Comparison of ENCODE assay signal across 25 mouse cellular contexts in the genomic region with DNA sequence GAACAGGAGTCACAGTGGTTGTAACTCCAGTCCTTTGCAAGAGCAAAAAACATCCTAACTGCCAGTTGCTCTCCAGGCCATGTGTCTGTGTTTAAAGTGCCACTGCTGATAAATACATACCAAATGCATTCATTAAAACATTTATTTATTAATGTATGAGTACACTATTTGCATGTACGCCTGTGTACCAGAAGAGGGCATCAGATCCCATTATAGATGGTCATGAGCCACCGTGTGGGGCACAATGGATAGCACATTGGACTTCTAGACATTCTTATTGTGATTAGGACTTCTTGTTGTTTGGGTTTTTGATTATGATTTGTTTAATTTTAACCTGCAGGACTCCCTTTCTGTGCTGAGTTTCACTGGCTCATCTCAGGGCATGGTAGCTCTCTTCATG. TPM values are rescaled to one million over a fixed set of nuclear protein-coding genes. Genes with fewer than 3 reads are reported as not detected.
DNase-seq lines count a peak whose midpoint lies in the region; ATAC-seq and TF ChIP-seq lines count a peak whose summit lies in the region.
"Had no signal": no experiment of that assay in that cellular context is flagged by ENCODE, and none has a peak within 500 bp of the region (broad histone marks: within the 10 kb centered on the region; RNA-seq: fewer than 3 reads in every experiment).

No protein-coding gene starts in this region.

- no peak overlapping the region for H3K4me2 ChIP-seq in midbrain, postnatal 0 days (ENCODE audit: low read depth, low read length, poor library complexity, severe bottlenecking)
- H3K4me2 ChIP-seq: heart, embryonic 11.5 days; hindbrain, embryonic 12.5 days; lung, embryonic 15.5 days; midbrain, embryonic 12.5 days; neural tube, embryonic 12.5 days had no signal

- no peak overlapping the region for H3K27ac ChIP-seq in kidney, adult 2 months (ENCODE audit: insufficient read depth, low read depth, low read length)
- H3K27ac ChIP-seq in midbrain, postnatal 0 days (ENCODE audit: low read depth, low read length) = no peak overlapping the region
- H3K27ac ChIP-seq in midbrain, embryonic 10.5 days (replicated peaks) = no peak overlapping the region
- H3K27ac ChIP-seq: forebrain, embryonic 10.5 days; hindbrain, embryonic 12.5 days; lung, embryonic 15.5 days; midbrain, embryonic 12.5 days; neural tube, embryonic 12.5 days had no signal

- TF ChIP-seq POLR2A in kidney, adult 2 months (IDR thresholded peaks at IDR 0.05; ENCODE audit: low read depth, low read length) = no peak

- peak; percentile 14 for DNase-seq in embryo, embryonic 10.5 days (ENCODE audit: low spot score)
- no peak for DNase-seq in embryo, embryonic 10 days (ENCODE audit: low spot score)
- DNase-seq in kidney, adult 2 months = no peak
- no peak for DNase-seq in kidney, postnatal 14 days
- DNase-seq in midbrain, postnatal 0 days (ENCODE audit: low spot score) = no peak
- DNase-seq in midbrain, embryonic 10.5 days (ENCODE audit: low spot score) = no peak
- DNase-seq in spleen, postnatal 10 days (ENCODE audit: low spot score in 2 of 2) = no peak
- DNase-seq in cerebellum, adult 11-12 months = no peak
- DNase-seq: adrenal gland, postnatal 14 days; cerebellum, adult 18-20 months; cerebellum, postnatal 25 days; gastrocnemius, postnatal 14 days; heart, postnatal 10 days; right cerebral cortex, adult 18-20 months; thymus, postnatal 4 days had no signal

- H3K4me1 ChIP-seq in kidney, adult 2 months (ENCODE audit: control insufficient read depth, insufficient read depth, low read length) = no peaks in the 10 kb centered on the region
- H3K4me1 ChIP-seq in midbrain, postnatal 0 days (ENCODE audit: insufficient read depth, low read length) = no peaks in the 10 kb centered on the region
- no peaks in the 10 kb centered on the region for H3K4me1 ChIP-seq in midbrain, embryonic 10.5 days
- H3K4me1 ChIP-seq: hindbrain, embryonic 12.5 days; lung, embryonic 15.5 days; neural tube, embryonic 12.5 days had no signal

- WGBS in kidney, adult 2 months = 71% methylated on average over 2 of the region's 2 CpGs
- WGBS in midbrain, postnatal 0 days = 66% methylated on average over 2 of the region's 2 CpGs
- 60% methylated on average over 2 of the region's 2 CpGs for WGBS in midbrain, embryonic 10.5 days

- no peaks in the 10 kb centered on the region for H3K9me3 ChIP-seq in midbrain, postnatal 0 days (ENCODE audit: low read length)
- no peaks in the 10 kb centered on the region for H3K9me3 ChIP-seq in midbrain, embryonic 10.5 days (replicated peaks)
- H3K9me3 ChIP-seq: forebrain, embryonic 10.5 days; hindbrain, embryonic 12.5 days; lung, embryonic 15.5 days; midbrain, embryonic 12.5 days; neural tube, embryonic 12.5 days had no signal

- H3K36me3 ChIP-seq in kidney, adult 2 months (ENCODE audit: control insufficient read depth, insufficient read depth, low read length) = no peaks in the 10 kb centered on the region
- H3K36me3 ChIP-seq in midbrain, postnatal 0 days (ENCODE audit: insufficient read depth, low read length) = no peaks in the 10 kb centered on the region
- H3K36me3 ChIP-seq in midbrain, embryonic 10.5 days = no peaks in the 10 kb centered on the region
- H3K36me3 ChIP-seq: forebrain, embryonic 10.5 days; hindbrain, embryonic 12.5 days; lung, embryonic 15.5 days; midbrain, embryonic 12.5 days; neural tube, embryonic 12.5 days had no signal

- ATAC-seq in midbrain, postnatal 0 days (ENCODE audit: low FRiP score) = no peak
- ATAC-seq: inflammation-experienced regulatory T-cells, adult 6 months had no signal

- no peaks in the 10 kb centered on the region; the same call in 1 of the 2 replicates for H3K27me3 ChIP-seq in kidney, adult 2 months (replicated peaks; ENCODE audit: control insufficient read depth, insufficient read depth, low read length)
- H3K27me3 ChIP-seq in midbrain, postnatal 0 days (ENCODE audit: insufficient read depth, low read length) = no peaks in the 10 kb centered on the region
- H3K27me3 ChIP-seq in midbrain, embryonic 10.5 days (ENCODE audit: low read depth, poor library complexity, severe bottlenecking) = no peaks in the 10 kb centered on the region
- H3K27me3 ChIP-seq: hindbrain, embryonic 12.5 days; lung, embryonic 15.5 days; midbrain, embryonic 12.5 days; neural tube, embryonic 12.5 days had no signal

- no peak overlapping the region for H3K4me3 ChIP-seq in kidney, adult 2 months (ENCODE audit: insufficient read depth, low read depth, low read length)
- no peak overlapping the region for H3K4me3 ChIP-seq in midbrain, postnatal 0 days (ENCODE audit: low read depth, low read length)
- H3K4me3 ChIP-seq in midbrain, embryonic 10.5 days = no peak overlapping the region
- H3K4me3 ChIP-seq: forebrain, embryonic 10.5 days; hindbrain, embryonic 12.5 days; lung, embryonic 15.5 days; midbrain, embryonic 12.5 days; neural tube, embryonic 12.5 days had no signal

- 0 out of 2 replicates have a peak, but pooled peaks have one; percentile 14 for TF ChIP-seq CTCF in kidney, adult 2 months (conservative IDR thresholded peaks at IDR 0.05; ENCODE audit: insufficient read depth, insufficient read length, low read depth, low read length)
- peak; percentile 54 for TF ChIP-seq CTCF in midbrain, postnatal 0 days (IDR thresholded peaks at IDR 0.05)

- H3K9ac ChIP-seq in midbrain, postnatal 0 days (replicated peaks; ENCODE audit: low read length, poor library complexity, severe bottlenecking) = no peak overlapping the region
- H3K9ac ChIP-seq: hindbrain, embryonic 12.5 days; lung, embryonic 15.5 days; midbrain, embryonic 12.5 days; neural tube, embryonic 12.5 days had no signal

RNA-seq across cellular contexts. Expression of a gene that starts 6.6 kb away (rescaled TPM):
- polyA plus RNA-seq in kidney, adult 2 months (2012; rRNA removed) = 0.01 and 0.02 TPM in 2 replicates
- 0.52 and 0.88 TPM in 2 replicates for total RNA-seq in midbrain, postnatal 0 days (2014; rRNA removed)
- 0.37 and 0.49 TPM in 2 replicates for polyA plus RNA-seq in midbrain, postnatal 0 days (2015; fragmentation: Nextera tagmentation; extraction: Ambion mirVana)
- polyA plus RNA-seq in midbrain, embryonic 10.5 days (2016; fragmentation: Nextera tagmentation; extraction: Ambion mirVana) = 0.05 and 0.14 TPM in 2 replicates
- polyA plus RNA-seq: kidney, embryonic 14.5 days; liver, adult 2 months; small intestine, adult 2 months had no signal

RNA-seq across cellular contexts. Expression of a gene that starts 57.9 kb away (rescaled TPM):
- 2.8 and 3.1 TPM in 2 replicates for polyA plus RNA-seq in kidney, adult 2 months (2012; rRNA removed)
- 17.1 and 19.1 TPM in 2 replicates for total RNA-seq in midbrain, postnatal 0 days (2014; rRNA removed)
- 7.4 and 7.7 TPM in 2 replicates for polyA plus RNA-seq in midbrain, postnatal 0 days (2015; fragmentation: Nextera tagmentation; extraction: Ambion mirVana)
- 12.4 and 13.2 TPM in 2 replicates for polyA plus RNA-seq in midbrain, embryonic 10.5 days (2016; fragmentation: Nextera tagmentation; extraction: Ambion mirVana)
